Mouse (Mus musculus) G1E (cell line): ENCODE measurements at regions not wholly inside any gene's neighbourhood (a gene's known extent, or its start where the extent isn't known, plus 50 kb on each side); places are given as distances from the start of the nearest gene placed in this dataset.

Experiments used
- ATAC-seq: 2 replicates; pipeline ENCODE4 v1.8.0; 2016; ENCODE audit warnings: mild to moderate bottlenecking; ENCODE audit not compliant: insufficient number of reproducible peaks, poor library complexity, low FRiP score, severe bottlenecking; ENCODE audit errors: extremely low read depth
- DNase-seq: peaks from one replicate; pipeline ENCODE4 v3.0.0; 2012; ENCODE audit warnings: low spot score
- H3K27me3 ChIP-seq: 2 replicates; pipeline ENCODE4 v1.6.1; 2012; ENCODE audit warnings: mild to moderate bottlenecking, low read length, inconsistent platforms; ENCODE audit not compliant: insufficient read depth
- H3K36me3 ChIP-seq: replicated peaks from 2 replicates; pipeline ENCODE3; 2012; ENCODE audit warnings: mild to moderate bottlenecking, inconsistent platforms
- H3K4me1 ChIP-seq: 2 replicates; pipeline ENCODE4 v1.6.1; 2012; ENCODE audit warnings: low read depth, low read length, inconsistent platforms, mixed read lengths; ENCODE audit not compliant: insufficient read depth
- H3K4me3 ChIP-seq: 2 replicates; pipeline ENCODE4 v1.5.1; 2012; ENCODE audit warnings: low read depth, mild to moderate bottlenecking, inconsistent platforms, low read length, moderate library complexity, mixed read lengths
- H3K9me3 ChIP-seq: replicated peaks from 2 replicates; pipeline ENCODE4 v1.6.1; 2012; ENCODE audit warnings: inconsistent platforms
- CTCF ChIP-seq: IDR thresholded peaks from 2 replicates; pipeline ENCODE4 v1.5.1; 2012; ENCODE audit warnings: low read depth, low read length, inconsistent platforms, mixed read lengths
- GATA1 ChIP-seq: IDR thresholded peaks from 2 replicates; pipeline ENCODE4 v1.6.1; 2012; ENCODE audit warnings: borderline replicate concordance, low read length, inconsistent platforms, mixed read lengths
- GATA2 ChIP-seq: IDR thresholded peaks from 2 replicates; pipeline ENCODE4 v1.6.1; 2012; ENCODE audit warnings: low read depth, low read length, inconsistent platforms, borderline replicate concordance
- POLR2AphosphoS5 ChIP-seq: IDR thresholded peaks from 2 replicates; pipeline ENCODE4 v1.6.1; 2012; ENCODE audit warnings: low read depth, low read length, inconsistent platforms; ENCODE audit not compliant: insufficient replicate concordance
- TAL1 ChIP-seq: conservative IDR thresholded peaks from 2 replicates; pipeline ENCODE4 v1.6.1; 2012; ENCODE audit warnings: low read depth, low read length, inconsistent platforms, mixed read lengths

- Histone ChIP-seq H3K4me3 (no peak overlapping the region), H3K4me1 (no peaks in the 10 kb centered on the region), H3K27me3 (no peaks in the 10 kb centered on the region), H3K9me3 (peaks cover 5% of the 10 kb centered on the region; the same call in 1 of the 2 replicates), H3K36me3 (no peaks in the 10 kb centered on the region)
- ATAC-seq (no peak), DNase-seq (no peak)
- TF ChIP-seq TAL1 (no peak), POLR2AphosphoS5 (no peak), CTCF (no peak), GATA2 (no peak)
Measured at GRCm38 (mm10) chr6:78547721-78548120, 79.0 kb upstream of the Reg3g start.

- no peaks in the 10 kb centered on the region for H3K27me3 ChIP-seq
- no peaks in the 10 kb centered on the region for H3K36me3 ChIP-seq
- DNase-seq, result no peak
- H3K4me3 ChIP-seq, result no peak overlapping the region
- TF ChIP-seq CTCF (no peak), POLR2AphosphoS5 (no peak), TAL1 (no peak), GATA2 (no peak), GATA1 (no peak)
- no peaks in the 10 kb centered on the region for H3K4me1 ChIP-seq
- no peaks in the 10 kb centered on the region for H3K9me3 ChIP-seq
- ATAC-seq, result peak; percentile 15; the same call in 1 of the 2 replicates
Measured at GRCm38 (mm10) chr6:78544238-78544637, 75.6 kb upstream of the Reg3g start.

DNA sequence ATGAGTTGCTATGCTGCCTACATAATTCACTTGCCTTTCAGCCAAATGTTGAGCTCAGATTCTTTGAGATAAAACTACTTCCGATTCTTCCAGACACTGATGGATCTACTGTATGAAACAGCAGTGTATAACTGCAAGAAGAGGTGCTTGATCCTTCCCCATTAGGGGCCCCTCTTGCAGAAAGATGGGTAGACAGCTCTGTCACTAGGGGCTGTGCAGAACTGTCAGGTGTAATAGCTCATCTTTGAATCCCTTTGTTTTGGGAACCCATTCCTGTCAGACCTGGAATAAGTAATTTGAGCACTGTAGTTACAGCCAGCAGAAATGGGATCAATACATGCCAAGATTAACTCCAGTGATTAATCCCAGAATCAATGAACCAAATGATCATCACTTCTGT lies 68.8 kb upstream of the Reg3g start:
- ATAC-seq, result no peak
- no peaks in the 10 kb centered on the region for H3K4me1 ChIP-seq
- TF ChIP-seq GATA2 (no peak), GATA1 (no peak), CTCF (no peak), POLR2AphosphoS5 (no peak)
- H3K36me3 ChIP-seq, result no peaks in the 10 kb centered on the region
- H3K9me3 ChIP-seq, result no peaks in the 10 kb centered on the region
- H3K27me3 ChIP-seq, result no peaks in the 10 kb centered on the region
- no peak overlapping the region for H3K4me3 ChIP-seq
- DNase-seq, result no peak

DNA sequence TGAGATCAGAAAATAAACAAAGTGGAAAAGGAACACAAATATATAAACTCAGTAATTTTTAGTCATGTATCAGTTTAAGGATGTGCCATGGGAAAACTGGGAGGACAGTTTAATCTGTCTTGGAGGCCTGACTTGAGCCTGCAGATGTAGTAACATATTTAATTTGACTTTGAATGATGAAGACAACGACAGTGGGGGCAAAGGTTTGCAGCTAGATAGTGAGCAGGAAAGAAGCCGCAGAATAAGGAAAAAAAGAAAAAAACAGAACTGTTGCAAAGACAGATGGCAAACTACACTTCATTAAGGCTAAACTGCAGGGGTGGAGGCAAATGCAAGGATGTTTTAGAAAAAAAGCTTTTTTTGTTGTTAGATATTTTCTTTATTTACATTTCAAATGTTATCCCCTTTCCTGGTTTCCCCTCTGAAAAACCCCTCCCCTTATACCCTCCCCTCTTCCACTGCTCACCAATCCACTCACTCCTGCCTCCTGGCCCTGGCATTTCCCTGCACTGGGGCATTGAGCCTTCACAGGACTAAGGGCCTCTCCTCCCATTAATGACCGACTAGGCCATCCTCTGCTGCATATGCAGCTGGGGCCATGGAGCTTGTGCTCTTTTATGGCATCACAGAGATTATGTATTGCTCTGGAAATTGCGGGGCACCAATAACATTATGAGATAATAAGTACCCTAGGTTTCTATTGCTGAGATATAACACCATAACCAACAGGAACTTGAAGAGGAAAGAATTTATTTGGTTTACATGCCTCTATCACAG lies 58.5 kb upstream of the Reg3g start:
- DNase-seq, result no peak
- H3K4me3 ChIP-seq, result no peak overlapping the region
- H3K9me3 ChIP-seq, result 0 out of 2 replicates have a peak, but pooled peaks cover 3% of the 10 kb centered on the region
- no peaks in the 10 kb centered on the region for H3K27me3 ChIP-seq
- TF ChIP-seq GATA1 (no peak), TAL1 (no peak), GATA2 (no peak), CTCF (no peak), POLR2AphosphoS5 (no peak)
- ATAC-seq, result no peak
- no peaks in the 10 kb centered on the region for H3K4me1 ChIP-seq
- no peaks in the 10 kb centered on the region for H3K36me3 ChIP-seq
